Mouse (Mus musculus): ENCODE results near the gene 9530068E07Rik. TPM values are rescaled to one million over a fixed set of nuclear protein-coding genes. Genes with fewer than 3 reads are reported as not detected.
A peak's percentile ranks its signal among the peaks of the same experiment; 100 is the strongest.
"Not testable (repeated sequence)": the region's sequence is repeated elsewhere in the genome, so short reads cannot be mapped to it uniquely, and the experiment has no call there.

Gene 9530068E07Rik
- polyA plus RNA-seq, 1 experiment = 8.4 TPM

DNA sequence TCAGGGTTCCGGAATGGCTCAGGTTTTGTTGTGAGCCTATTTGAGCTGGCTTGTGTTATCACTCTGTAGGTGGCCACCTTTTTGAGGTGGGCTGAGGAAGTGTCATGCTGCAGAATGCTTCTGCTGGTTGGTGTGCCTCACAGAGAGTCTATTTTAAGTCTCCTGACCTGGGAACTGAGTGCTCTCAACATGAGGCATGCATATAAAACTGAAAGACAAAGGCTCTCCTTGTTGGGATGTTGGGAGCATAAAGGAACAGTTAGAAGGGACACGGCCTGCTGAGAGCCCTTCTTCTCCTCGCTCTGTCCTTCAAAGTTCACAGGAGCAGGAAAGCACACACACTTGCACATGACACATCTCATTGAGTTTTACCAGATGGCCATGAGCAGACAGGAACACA, 9.3 kb upstream of the 9530068E07Rik start:
- Histone ChIP-seq H3K4me1 (ENCODE audit: control insufficient read depth) (no peaks in the 10 kb centered on the region), H3K4me3 (replicated peaks) (no peak overlapping the region), H3K9me3 (ENCODE audit: control insufficient read depth, low read length) (no peaks in the 10 kb centered on the region), H3K27me3 (ENCODE audit: control insufficient read depth) (no peaks in the 10 kb centered on the region), H3K36me3 (ENCODE audit: control insufficient read depth) (peaks cover 70% of the 10 kb centered on the region)
- TF ChIP-seq TAL1 (IDR thresholded peaks at IDR 0.05; ENCODE audit: low read length) (no peak), GATA1 (IDR thresholded peaks at IDR 0.05; ENCODE audit: low read length) (no peak)

DNA sequence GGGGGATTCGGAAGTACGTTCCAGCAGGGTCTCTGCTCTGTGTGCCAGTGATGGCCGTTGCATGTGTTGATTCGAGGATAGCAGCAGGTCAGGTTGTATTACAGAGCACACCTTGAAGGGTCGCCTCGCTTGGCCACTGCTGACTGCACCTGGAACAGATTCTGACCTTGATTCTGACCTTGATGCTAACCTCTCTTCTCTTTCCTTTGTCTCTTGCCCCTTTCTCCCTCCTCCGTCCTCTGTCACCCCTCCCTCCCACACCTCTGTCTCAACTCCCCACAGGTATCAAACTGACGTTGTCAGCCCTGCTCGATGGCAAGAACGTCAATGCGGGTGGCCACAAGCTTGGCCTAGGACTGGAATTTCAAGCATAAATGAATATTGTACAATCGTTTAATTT, 8.1 kb upstream of the 9530068E07Rik start:
- Histone ChIP-seq H3K36me3 (ENCODE audit: control insufficient read depth) (peaks cover 61% of the 10 kb centered on the region), H3K9me3 (ENCODE audit: control insufficient read depth, low read length) (no peaks in the 10 kb centered on the region), H3K4me3 (replicated peaks) (no peak overlapping the region), H3K4me1 (ENCODE audit: control insufficient read depth) (peaks cover 2% of the 10 kb centered on the region), H3K27me3 (ENCODE audit: control insufficient read depth) (no peaks in the 10 kb centered on the region)
- TF ChIP-seq TAL1 (IDR thresholded peaks at IDR 0.05; ENCODE audit: low read length) = no peak
- no peak for TF ChIP-seq GATA1 (IDR thresholded peaks at IDR 0.05; ENCODE audit: low read length)

- peaks cover 54% of the 10 kb centered on the region for H3K36me3 ChIP-seq (ENCODE audit: control insufficient read depth)
- H3K27me3 ChIP-seq (ENCODE audit: control insufficient read depth); H3K4me1 ChIP-seq (ENCODE audit: control insufficient read depth); H3K9me3 ChIP-seq (ENCODE audit: control insufficient read depth, low read length); H3K4me3 ChIP-seq (replicated peaks): not testable (repeated sequence)
Observed at GRCm38 (mm10) chr11:52388979-52389378, 7.2 kb upstream of the 9530068E07Rik start.

- Histone ChIP-seq H3K9me3 (ENCODE audit: control insufficient read depth, low read length) (no peaks in the 10 kb centered on the region), H3K4me1 (ENCODE audit: control insufficient read depth) (peaks cover 7% of the 10 kb centered on the region), H3K36me3 (ENCODE audit: control insufficient read depth) (peaks cover 45% of the 10 kb centered on the region), H3K4me3 (replicated peaks) (no peak overlapping the region), H3K27me3 (ENCODE audit: control insufficient read depth) (no peaks in the 10 kb centered on the region)
- TF ChIP-seq TAL1 (IDR thresholded peaks at IDR 0.05; ENCODE audit: low read length) (no peak), GATA1 (IDR thresholded peaks at IDR 0.05; ENCODE audit: low read length) (no peak)
Observed at GRCm38 (mm10) chr11:52389933-52390332, 6.3 kb upstream of the 9530068E07Rik start.

GRCm38 (mm10) chr11:52394494-52394893, 1.7 kb upstream of the 9530068E07Rik start:
- peaks cover 4% of the 10 kb centered on the region; the same call in 1 of the 2 replicates for H3K9me3 ChIP-seq (ENCODE audit: control insufficient read depth, low read length)
- peaks cover 11% of the 10 kb centered on the region for H3K36me3 ChIP-seq (ENCODE audit: control insufficient read depth)
- H3K4me1 ChIP-seq (ENCODE audit: control insufficient read depth) = peaks cover 31% of the 10 kb centered on the region
- no peak overlapping the region for H3K4me3 ChIP-seq (replicated peaks)
- H3K27me3 ChIP-seq (ENCODE audit: control insufficient read depth) = no peaks in the 10 kb centered on the region
- TF ChIP-seq TAL1 (IDR thresholded peaks at IDR 0.05; ENCODE audit: low read length) = no peak
- TF ChIP-seq GATA1 (IDR thresholded peaks at IDR 0.05; ENCODE audit: low read length) = no peak

- TF ChIP-seq GATA1 (IDR thresholded peaks at IDR 0.05; ENCODE audit: low read length) (no peak), TAL1 (IDR thresholded peaks at IDR 0.05; ENCODE audit: low read length) (no peak)
- Histone ChIP-seq H3K27me3 (ENCODE audit: control insufficient read depth) (no peaks in the 10 kb centered on the region), H3K4me3 (replicated peaks) (peak overlapping the region; percentile 78), H3K36me3 (ENCODE audit: control insufficient read depth) (peaks cover 3% of the 10 kb centered on the region; the same call in 1 of the 2 replicates), H3K9me3 (ENCODE audit: control insufficient read depth, low read length) (peaks cover 4% of the 10 kb centered on the region; the same call in 1 of the 2 replicates), H3K4me1 (ENCODE audit: control insufficient read depth) (peaks cover 31% of the 10 kb centered on the region)
Observed at GRCm38 (mm10) chr11:52395343-52395742, 885 bp upstream of the 9530068E07Rik start.

- no peak for TF ChIP-seq GATA1 (IDR thresholded peaks at IDR 0.05; ENCODE audit: low read length)
- TF ChIP-seq TAL1 (IDR thresholded peaks at IDR 0.05; ENCODE audit: low read length) = no peak
- H3K9me3 ChIP-seq (ENCODE audit: control insufficient read depth, low read length) = peaks cover 4% of the 10 kb centered on the region; the same call in 1 of the 2 replicates
- peak overlapping the region; percentile 78 for H3K4me3 ChIP-seq (replicated peaks)
- H3K27me3 ChIP-seq (ENCODE audit: control insufficient read depth) = no peaks in the 10 kb centered on the region
- peaks cover 5% of the 10 kb centered on the region; the same call in 1 of the 2 replicates for H3K36me3 ChIP-seq (ENCODE audit: control insufficient read depth)
- peaks cover 31% of the 10 kb centered on the region for H3K4me1 ChIP-seq (ENCODE audit: control insufficient read depth)
Observed at GRCm38 (mm10) chr11:52396597-52397188, 465 bp downstream of the 9530068E07Rik start.

DNA sequence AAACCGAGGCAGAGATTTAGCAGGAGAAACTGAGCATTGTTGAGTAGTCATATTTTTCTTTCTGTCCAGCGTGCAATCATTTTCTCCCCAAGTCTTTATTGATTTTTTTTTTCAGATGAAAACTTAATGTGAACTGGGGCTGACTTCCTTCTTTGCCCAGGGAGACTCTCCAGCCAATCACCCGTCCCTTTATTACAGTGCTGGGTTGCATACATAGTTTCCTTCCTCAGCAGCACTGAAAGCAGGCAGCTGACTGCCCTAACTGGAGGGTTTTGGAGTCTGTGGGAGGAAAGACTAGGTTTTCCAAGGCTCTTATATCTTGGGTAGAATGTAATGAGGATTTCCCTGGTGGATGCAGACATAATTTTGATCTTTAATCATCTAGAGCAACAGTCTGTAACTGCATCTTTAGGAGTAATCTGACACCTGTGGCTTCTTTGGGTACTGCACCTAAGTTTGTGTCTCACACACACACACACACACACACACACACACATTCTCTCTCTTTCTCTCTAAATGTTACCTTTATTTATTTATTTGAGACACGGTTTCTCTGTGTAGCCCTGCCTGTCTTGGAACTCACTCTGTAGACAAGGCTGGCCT, 1.3 kb downstream of the 9530068E07Rik start:
- peaks cover 4% of the 10 kb centered on the region; the same call in 1 of the 2 replicates for H3K9me3 ChIP-seq (ENCODE audit: control insufficient read depth, low read length)
- H3K4me1 ChIP-seq (ENCODE audit: control insufficient read depth) = peaks cover 31% of the 10 kb centered on the region
- peak overlapping the region; percentile 78 for H3K4me3 ChIP-seq (replicated peaks)
- peaks cover 7% of the 10 kb centered on the region for H3K36me3 ChIP-seq (ENCODE audit: control insufficient read depth)
- no peaks in the 10 kb centered on the region for H3K27me3 ChIP-seq (ENCODE audit: control insufficient read depth)
- TF ChIP-seq TAL1 (IDR thresholded peaks at IDR 0.05; ENCODE audit: low read length) = no peak
- no peak for TF ChIP-seq GATA1 (IDR thresholded peaks at IDR 0.05; ENCODE audit: low read length)

- Histone ChIP-seq H3K36me3 (ENCODE audit: control insufficient read depth) (peaks cover 38% of the 10 kb centered on the region), H3K4me1 (ENCODE audit: control insufficient read depth) (peaks cover 16% of the 10 kb centered on the region), H3K9me3 (ENCODE audit: control insufficient read depth, low read length) (peaks cover 4% of the 10 kb centered on the region; the same call in 1 of the 2 replicates), H3K4me3 (replicated peaks) (no peak overlapping the region), H3K27me3 (ENCODE audit: control insufficient read depth) (no peaks in the 10 kb centered on the region)
- TF ChIP-seq GATA1 (IDR thresholded peaks at IDR 0.05; ENCODE audit: low read length) = no peak
Observed at GRCm38 (mm10) chr11:52401476-52401875, 5.2 kb downstream of the 9530068E07Rik start.

All from erythroblast, embryonic 14.5 days (primary cell).